Mouse (Mus musculus) ovary, postnatal 14 days (tissue): ENCODE data around the gene Gm9049.
A peak's percentile ranks its signal among the peaks of the same experiment; 100 is the strongest.
"Not testable (repeated sequence)": the region's sequence is repeated elsewhere in the genome, so short reads cannot be mapped to it uniquely, and the experiment has no call there.

Source experiments
- DNase-seq: peaks from one replicate; pipeline ENCODE4 v3.0.0; 2022; ENCODE audit warnings: low spot score

The Gm9049 gene

DNA sequence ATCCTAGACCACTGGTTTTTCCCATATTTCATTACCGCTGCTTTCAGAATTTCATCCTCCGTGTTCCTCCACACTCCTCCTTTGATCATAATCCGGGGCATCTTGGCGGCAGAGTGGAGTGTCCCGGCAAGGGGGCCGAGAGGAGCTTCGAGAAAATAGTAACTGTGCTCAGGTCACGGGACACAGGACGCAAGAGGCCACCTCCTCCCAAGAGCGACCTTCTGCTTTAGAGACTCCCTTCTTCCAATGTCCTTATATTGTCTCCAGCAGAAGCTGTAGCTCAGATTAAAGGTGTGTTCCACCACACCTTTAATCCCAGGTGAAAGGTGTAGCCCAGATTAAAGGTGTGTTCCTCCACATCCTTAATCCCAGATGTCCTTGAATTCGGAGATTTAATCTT lies at the start of gene Gm9049:
Gene Gm9049 (minus strand): TSS at position 101 of the 400 bp plus-strand sequence.
- not testable (repeated sequence) for DNase-seq

GRCm38 (mm10) chr10:118399917-118400316 lies 46.0 kb upstream of the Gm9049 start:
- no peak for DNase-seq

GRCm38 (mm10) chr10:118370443-118370842 lies 16.5 kb upstream of the Gm9049 start:
- DNase-seq, result peak; percentile 69

GRCm38 (mm10) chr10:118369518-118369917 lies 15.6 kb upstream of the Gm9049 start:
- DNase-seq, result no peak

DNA sequence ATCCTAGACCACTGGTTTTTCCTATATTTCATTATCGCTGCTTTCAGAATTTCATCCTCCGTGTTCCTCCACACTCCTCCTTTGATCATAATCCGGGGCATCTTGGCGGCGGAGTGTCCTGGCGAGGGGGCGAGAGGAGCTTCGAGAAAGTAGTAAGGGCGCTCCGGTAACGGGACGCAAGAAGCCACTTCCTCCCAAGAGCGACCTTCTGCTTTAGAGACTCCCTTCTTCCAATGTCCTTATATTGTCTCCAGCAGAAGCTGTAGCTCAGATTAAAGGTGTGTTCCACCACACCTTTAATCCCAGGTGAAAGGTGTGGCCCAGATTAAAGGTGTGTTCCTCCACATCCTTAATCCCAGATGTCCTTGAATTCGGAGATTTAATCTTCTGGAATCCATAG lies 5.3 kb downstream of the Gm9049 start, which contains the start of gene Gm9048:
Gene Gm9048 (minus strand): TSS at position 101 of the 400 bp plus-strand sequence.
- DNase-seq, result not testable (repeated sequence)

- not testable (repeated sequence) for DNase-seq
Measured at GRCm38 (mm10) chr10:118343155-118343554, 10.8 kb downstream of the Gm9049 start, which contains the start of gene Gm9046. Gm9046 (minus strand) TSS chr10:118343255.

DNA sequence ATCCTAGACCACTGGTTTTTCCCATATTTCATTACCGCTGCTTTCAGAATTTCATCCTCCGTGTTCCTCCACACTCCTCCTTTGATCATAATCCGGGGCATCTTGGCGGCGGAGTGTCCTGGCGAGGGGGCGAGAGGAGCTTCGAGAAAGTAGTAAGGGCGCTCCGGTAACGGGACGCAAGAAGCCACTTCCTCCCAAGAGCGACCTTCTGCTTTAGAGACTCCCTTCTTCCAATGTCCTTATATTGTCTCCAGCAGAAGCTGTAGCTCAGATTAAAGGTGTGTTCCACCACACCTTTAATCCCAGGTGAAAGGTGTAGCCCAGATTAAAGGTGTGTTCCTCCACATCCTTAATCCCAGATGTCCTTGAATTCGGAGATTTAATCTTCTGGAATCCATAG lies 16.2 kb downstream of the Gm9049 start, which contains the start of gene Gm9045:
Gene Gm9045 (minus strand): TSS at position 101 of the 400 bp plus-strand sequence.
- not testable (repeated sequence) for DNase-seq

GRCm38 (mm10) chr10:118332308-118332707 lies 21.6 kb downstream of the Gm9049 start, which contains the start of gene Gm9044:
Gm9044 (minus strand) TSS chr10:118332408.
- DNase-seq, result not testable (repeated sequence)

- not testable (repeated sequence) for DNase-seq
Measured at GRCm38 (mm10) chr10:118326869-118327268, 27.0 kb downstream of the Gm9049 start, which contains the start of gene Gm9040. Gm9040 (minus strand) TSS chr10:118326969.

- no peak for DNase-seq
Measured at GRCm38 (mm10) chr10:118319024-118319423, 34.9 kb downstream of the Gm9049 start.

DNA sequence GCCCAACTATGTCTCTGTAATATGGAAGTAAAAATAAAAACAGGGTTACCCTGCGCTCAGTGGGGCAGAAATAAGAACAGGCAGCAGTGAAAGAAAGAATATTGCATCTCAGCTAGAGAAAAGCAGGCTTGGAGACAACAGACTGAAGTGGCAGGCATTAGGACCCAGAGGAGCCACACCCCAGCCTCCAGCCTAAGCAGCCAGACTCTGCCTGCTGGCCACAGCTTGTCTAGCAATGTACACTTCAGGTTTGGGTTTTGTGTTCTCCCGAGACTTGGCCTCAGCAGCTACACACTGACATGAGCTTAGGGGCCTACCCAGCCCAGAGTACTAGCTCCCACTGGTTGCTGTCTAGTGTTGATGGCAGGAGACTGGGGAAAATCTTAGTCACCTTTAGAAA lies 51.8 kb downstream of the Gm9049 start:
- DNase-seq, result not testable (repeated sequence)
